Mouse (Mus musculus) 3T3-L1 (cell line): ENCODE results near the gene Polr3b.
A peak's percentile ranks its signal among the peaks of the same experiment; 100 is the strongest.

Source experiments
- DNase-seq: peaks from one replicate; pipeline ENCODE4 v3.0.0-alpha.2; 2015; ENCODE audit warnings: low read depth, low spot score

Gene Polr3b

GRCm38 (mm10) chr10:84621826-84622790, at the start of gene Polr3b:
Gene Polr3b, plus strand, starts transcription at chr10:84622292.
- peak; percentile 96 for DNase-seq

GRCm38 (mm10) chr10:84573671-84574420, 48.2 kb upstream of the Polr3b start:
- DNase-seq: no peak

- peak; percentile 85 for DNase-seq
Measured at GRCm38 (mm10) chr10:84576029-84576394, 46.1 kb upstream of the Polr3b start.

- DNase-seq: peak; percentile 94
Measured at GRCm38 (mm10) chr10:84576395-84577070, 45.6 kb upstream of the Polr3b start, which contains the start of gene Tcp11l2. Gene Tcp11l2, plus strand, starts transcription at chr10:84576626.

GRCm38 (mm10) chr10:84577071-84577727, 44.9 kb upstream of the Polr3b start:
- peak; percentile 74 for DNase-seq

GRCm38 (mm10) chr10:84578738-84579137, 43.4 kb upstream of the Polr3b start:
- no peak for DNase-seq

GRCm38 (mm10) chr10:84579527-84579926, 42.6 kb upstream of the Polr3b start:
- DNase-seq: no peak

- no peak for DNase-seq
Measured at GRCm38 (mm10) chr10:84581191-84581590, 40.9 kb upstream of the Polr3b start.

- no peak for DNase-seq
Measured at GRCm38 (mm10) chr10:84582236-84582635, 39.9 kb upstream of the Polr3b start.

- DNase-seq: peak; percentile 76
Measured at GRCm38 (mm10) chr10:84584451-84585293, 37.4 kb upstream of the Polr3b start.

GRCm38 (mm10) chr10:84585294-84585650, 36.8 kb upstream of the Polr3b start:
- DNase-seq: no peak

- DNase-seq: no peak
Measured at GRCm38 (mm10) chr10:84590956-84591355, 31.1 kb upstream of the Polr3b start.

- DNase-seq: no peak
Measured at GRCm38 (mm10) chr10:84591640-84592148, 30.4 kb upstream of the Polr3b start.

- peak; percentile 34 for DNase-seq
Measured at GRCm38 (mm10) chr10:84592745-84593144, 29.3 kb upstream of the Polr3b start.

GRCm38 (mm10) chr10:84597127-84597785, 24.8 kb upstream of the Polr3b start:
- peak; percentile 39 for DNase-seq

- no peak for DNase-seq
Measured at GRCm38 (mm10) chr10:84598172-84598571, 23.9 kb upstream of the Polr3b start.

- no peak for DNase-seq
Measured at GRCm38 (mm10) chr10:84600136-84600535, 22.0 kb upstream of the Polr3b start.

- DNase-seq: no peak
Measured at GRCm38 (mm10) chr10:84604335-84604734, 17.8 kb upstream of the Polr3b start.

- no peak for DNase-seq
Measured at GRCm38 (mm10) chr10:84608361-84608760, 13.7 kb upstream of the Polr3b start.

- no peak for DNase-seq
Measured at GRCm38 (mm10) chr10:84610324-84610723, 11.8 kb upstream of the Polr3b start.
